Mouse (Mus musculus) hindbrain, embryonic 16.5 days (tissue): ENCODE measurements at regions not wholly inside any gene's neighbourhood (a gene's known extent, or its start where the extent isn't known, plus 50 kb on each side); places are given as distances from the start of the nearest gene placed in this dataset.

Experiments used
- ATAC-seq: fragments of 200-750 bp; cut with Nextera tagmentation; 2 replicates; pipeline ENCODE4 v1.8.0; 2017; ENCODE audit warnings: moderate TSS enrichment, moderate library complexity
- H3K27ac ChIP-seq: fragments of 300-500 bp; sonication (generic); 2 replicates; pipeline ENCODE4 v1.5.1; 2014; ENCODE audit warnings: low read depth, mild to moderate bottlenecking, control low read depth, low read length, moderate library complexity
- H3K27me3 ChIP-seq: fragments of 300-500 bp; sonication (generic); replicated peaks from 2 replicates; pipeline ENCODE4 v1.6.1; 2014; ENCODE audit warnings: low read length; ENCODE audit not compliant: control insufficient read depth, insufficient read depth
- H3K36me3 ChIP-seq: fragments of 300-500 bp; sonication (generic); 2 replicates; pipeline ENCODE4 v1.6.1; 2014; ENCODE audit warnings: mild to moderate bottlenecking, low read length, moderate library complexity, mixed read lengths; ENCODE audit not compliant: control insufficient read depth, insufficient read depth
- H3K4me1 ChIP-seq: fragments of 300-500 bp; sonication (generic); 2 replicates; pipeline ENCODE4 v1.6.1; 2014; ENCODE audit warnings: low read depth, low read length; ENCODE audit not compliant: control insufficient read depth, insufficient read depth
- H3K4me2 ChIP-seq: fragments of 300-500 bp; sonication (generic); 2 replicates; pipeline ENCODE4 v1.6.1; 2014; ENCODE audit warnings: mild to moderate bottlenecking, low read length, control low read depth, moderate library complexity
- H3K4me3 ChIP-seq: fragments of 300-500 bp; sonication (generic); 2 replicates; pipeline ENCODE4 v1.5.1; 2014; ENCODE audit warnings: mild to moderate bottlenecking, low read length, control low read depth, moderate library complexity
- H3K9ac ChIP-seq: fragments of 300-500 bp; sonication (generic); 2 replicates; pipeline ENCODE4 v1.6.1; 2014; ENCODE audit warnings: low read depth, mild to moderate bottlenecking, control low read depth, low read length, moderate library complexity
- H3K9me3 ChIP-seq: fragments of 300-500 bp; sonication (generic); 2 replicates; pipeline ENCODE4 v1.6.1; 2014; ENCODE audit warnings: mild to moderate bottlenecking, low read length, moderate library complexity; ENCODE audit not compliant: control insufficient read depth
- WGBS: fragments of 180-500 bp; shearing (Covaris S2); extraction: QIAGEN DNeasy Blood & Tissue Kit; methylation state at CpG from one replicate; pipeline ENCODE4 v1.1.7; 2014; 5-methylcytosine and 5-hydroxymethylcytosine counted together

DNA sequence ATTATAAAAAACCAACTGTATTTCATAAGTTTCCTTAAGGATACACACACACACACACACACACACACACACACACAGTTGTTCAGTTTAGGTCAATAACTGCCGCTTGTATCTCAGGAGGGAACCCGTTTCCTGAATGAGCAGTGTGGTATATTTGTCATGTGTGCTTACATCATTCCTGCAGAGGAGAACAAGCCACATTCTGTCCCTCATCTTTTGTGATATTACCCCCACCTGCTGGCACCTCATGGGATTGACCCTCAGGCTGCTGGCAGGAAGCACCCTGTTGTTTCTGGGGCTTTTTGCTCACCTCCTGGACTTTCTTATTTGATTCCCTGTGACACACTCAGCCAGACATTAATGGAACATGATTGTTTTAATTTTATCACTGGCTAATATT lies 66.4 kb upstream of the Htr1a start:
- 8% methylated on average over 2 of the region's 2 CpGs for WGBS

DNA sequence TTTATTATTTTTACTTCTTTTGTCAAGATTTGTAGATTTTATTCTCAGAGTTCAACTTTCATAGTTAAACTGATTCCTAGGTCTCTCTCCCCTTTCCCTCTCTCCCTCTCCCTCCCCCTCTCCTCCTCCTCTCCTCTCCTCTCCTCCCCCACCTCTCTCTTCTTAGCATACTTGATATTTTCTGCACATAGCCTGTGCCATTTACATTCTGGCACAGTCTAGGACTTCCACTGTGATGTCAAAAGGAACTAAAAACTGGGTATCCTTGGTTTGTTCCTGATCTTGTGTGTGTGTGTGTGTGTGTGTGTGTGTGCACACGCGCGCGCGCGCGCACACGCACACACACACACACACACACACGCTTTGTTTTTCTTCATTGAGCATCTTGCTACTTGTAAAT lies 64.9 kb upstream of the Htr1a start:
- Histone ChIP-seq H3K27me3 (no peaks in the 10 kb centered on the region), H3K4me2 (no peak overlapping the region), H3K9ac (no peak overlapping the region), H3K9me3 (no peaks in the 10 kb centered on the region), H3K4me3 (no peak overlapping the region), H3K36me3 (no peaks in the 10 kb centered on the region), H3K27ac (no peak overlapping the region), H3K4me1 (no peaks in the 10 kb centered on the region)
- WGBS: 83% methylated on average over 9 of the region's 9 CpGs
- no peak for ATAC-seq

More for the DNA sequence above, 66.4 kb upstream of the Htr1a start:
- Histone ChIP-seq H3K4me1 (no peaks in the 10 kb centered on the region), H3K9ac (no peak overlapping the region), H3K9me3 (no peaks in the 10 kb centered on the region), H3K27me3 (no peaks in the 10 kb centered on the region), H3K4me3 (no peak overlapping the region), H3K4me2 (no peak overlapping the region), H3K27ac (no peak overlapping the region), H3K36me3 (no peaks in the 10 kb centered on the region)
- ATAC-seq: peak; percentile 88

DNA sequence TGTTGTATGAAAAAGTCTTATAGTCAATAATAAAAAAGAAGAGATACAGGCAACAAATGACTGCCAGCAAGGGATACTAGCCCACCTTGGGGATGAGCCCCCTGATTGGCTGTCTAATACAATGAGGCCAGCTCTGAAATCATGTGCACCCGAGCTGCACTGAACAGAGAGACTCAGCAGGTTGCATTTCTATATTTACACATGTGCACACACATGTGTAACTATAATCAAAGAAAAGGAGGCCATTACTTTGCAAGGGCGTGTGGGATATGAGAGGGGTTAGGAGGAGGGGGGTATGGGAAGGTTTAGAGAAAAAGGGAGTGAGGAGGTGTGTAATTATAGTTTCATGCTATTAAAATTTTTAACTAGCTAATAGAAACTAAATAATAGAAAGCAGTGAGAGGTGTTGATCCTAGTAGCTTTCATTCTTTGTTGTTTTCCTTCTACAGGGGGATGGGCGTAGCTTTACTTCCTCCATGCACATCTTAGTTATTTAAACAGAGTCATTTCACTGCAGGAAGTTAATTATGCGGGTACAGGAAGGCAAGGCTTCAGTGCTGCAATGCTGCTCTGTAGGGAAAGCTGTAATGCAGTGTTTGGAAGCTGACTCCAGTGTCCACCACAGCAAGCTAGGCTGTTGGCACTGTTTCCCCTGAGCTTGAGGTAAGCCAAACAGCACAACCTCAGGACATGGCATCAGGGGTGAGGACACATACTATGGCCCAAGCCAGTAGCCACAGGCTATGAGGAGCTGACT lies 56.2 kb upstream of the Htr1a start:
- H3K27ac ChIP-seq: no peak overlapping the region
- H3K36me3 ChIP-seq: no peaks in the 10 kb centered on the region
- no peak overlapping the region for H3K4me2 ChIP-seq
- 35% methylated on average over 4 of the region's 4 CpGs for WGBS
- no peaks in the 10 kb centered on the region for H3K4me1 ChIP-seq
- no peaks in the 10 kb centered on the region for H3K9me3 ChIP-seq
- no peaks in the 10 kb centered on the region for H3K27me3 ChIP-seq
- no peak for ATAC-seq
- H3K9ac ChIP-seq: no peak overlapping the region
- H3K4me3 ChIP-seq: no peak overlapping the region
